Mouse (Mus musculus) embryonic stem cell, embryonic (primary cell): ENCODE data around the gene Cux2.

Experiments used
- CTCF ChIA-PET, 4 experiments: fragments of 300-600 bp in 2 of 4; fragments of 350-600 bp in 2 of 4; sonication (Branson Sonifier 250); formaldehyde crosslinking; loops; one replicate each; lab custom pipeline; 2022; ENCODE audit warnings: inconsistent platforms in 2 of 4; lab: Charles Lee
- POLR2A ChIA-PET, 4 experiments: fragments of 300-600 bp in 2 of 4; fragments of 350-600 bp in 2 of 4; sonication (Branson Sonifier 250); formaldehyde crosslinking; loops; one replicate each; lab custom pipeline; 2022; ENCODE audit warnings: antibody characterized with exemption in 4 of 4, inconsistent platforms in 1 of 4; lab: Charles Lee

Gene Cux2

GRCm38 (mm10) chr5:122011289-122011688, 38.6 kb downstream of the Cux2 start:
- ChIA-PET CTCF (interaction anchor here in 3 of 4 experiments (0.6 to 1.4 kb wide), 12 partner anchors 11 to 1073 kb away, joined by 3 to 7 read pairs (median 4); no protein-coding TSS in a partner anchor), POLR2A (interaction anchor here in 3 of 4 experiments (0.6 to 1.1 kb wide), 12 partner anchors 9 to 614 kb away, joined by 3 to 7 read pairs (median 3); partner anchors contain the start of gene Sh2b3 (in 1 of the 3))

GRCm38 (mm10) chr5:122007946-122008441, 41.9 kb downstream of the Cux2 start:
- ChIA-PET CTCF (interaction anchor here (0.5 to 0.9 kb wide), 5 partner anchors 9 to 1056 kb away, joined by 3 to 4 read pairs (median 3); no protein-coding TSS in a partner anchor), POLR2A (interaction anchor here in 1 of 4 experiments (0.8 kb wide), 1 partner anchor 8 kb away, joined by 4 read pairs; no protein-coding TSS in a partner anchor)

GRCm38 (mm10) chr5:122003460-122003859, 46.4 kb downstream of the Cux2 start:
- POLR2A ChIA-PET = interaction anchor here in 3 of 4 experiments (0.5 to 1.7 kb wide), 14 partner anchors 9 to 154 kb away, joined by 3 to 10 read pairs (median 4); partner anchors contain the start of gene Pheta1 (in 1 of the 3)
- CTCF ChIA-PET = interaction anchor here in 3 of 4 experiments (0.6 to 1.8 kb wide), 9 partner anchors 9 to 141 kb away, joined by 3 to 5 read pairs (median 4); no protein-coding TSS in a partner anchor

- CTCF ChIA-PET = interaction anchor here (0.5 to 1.8 kb wide), 11 partner anchors 18 to 1058 kb away, joined by 3 to 8 read pairs (median 3); no protein-coding TSS in a partner anchor
- POLR2A ChIA-PET = interaction anchor here in 2 of 4 experiments (0.6 to 1.4 kb wide), 6 partner anchors 9 to 475 kb away, joined by 3 to 5 read pairs (median 3); no protein-coding TSS in a partner anchor
These were observed 47.8 kb downstream of the Cux2 start for GRCm38 (mm10) chr5:122002148-122002547.

GRCm38 (mm10) chr5:122001311-122001710, 48.6 kb downstream of the Cux2 start:
- POLR2A ChIA-PET = interaction anchor here in 2 of 4 experiments (0.5 to 1.4 kb wide), 6 partner anchors 12 to 474 kb away, joined by 3 to 4 read pairs (median 3); no protein-coding TSS in a partner anchor
- CTCF ChIA-PET = interaction anchor here in 1 of 4 experiments (0.6 kb wide), 1 partner anchor 50 kb away, joined by 3 read pairs; no protein-coding TSS in a partner anchor

- ChIA-PET POLR2A (interaction anchor here in 1 of 4 experiments (0.7 kb wide), 1 partner anchor 334 kb away, joined by 3 read pairs; no protein-coding TSS in a partner anchor), CTCF (interaction anchor here in 3 of 4 experiments (0.6 to 2.4 kb wide), 12 partner anchors 11 to 63 kb away, joined by 3 to 8 read pairs (median 4); no protein-coding TSS in a partner anchor)
These were observed 49.5 kb downstream of the Cux2 start for GRCm38 (mm10) chr5:122000381-122000780.

- ChIA-PET POLR2A (interaction anchor here in 1 of 4 experiments (1.4 kb wide), 1 partner anchor 40 kb away, joined by 3 read pairs; no protein-coding TSS in a partner anchor), CTCF (interaction anchor here in 3 of 4 experiments (0.5 to 2.4 kb wide), 17 partner anchors 8 to 664 kb away, joined by 3 to 15 read pairs (median 4); no protein-coding TSS in a partner anchor)
These were observed 50.7 kb downstream of the Cux2 start for GRCm38 (mm10) chr5:121998981-121999795.

GRCm38 (mm10) chr5:121998281-121998680, 51.6 kb downstream of the Cux2 start:
- ChIA-PET POLR2A (interaction anchor here in 1 of 4 experiments (1.4 kb wide), 1 partner anchor 41 kb away, joined by 3 read pairs; no protein-coding TSS in a partner anchor), CTCF (interaction anchor here in 3 of 4 experiments (0.6 to 2.4 kb wide), 8 partner anchors 9 to 1425 kb away, joined by 3 to 15 read pairs (median 4); no protein-coding TSS in a partner anchor)

GRCm38 (mm10) chr5:121996701-121997100, 53.2 kb downstream of the Cux2 start:
- POLR2A ChIA-PET = interaction anchor here in 1 of 4 experiments (0.6 to 0.8 kb wide), 2 partner anchors 47 to 166 kb away, joined by 3 read pairs; no protein-coding TSS in a partner anchor
- CTCF ChIA-PET = interaction anchor here in 1 of 4 experiments (0.7 to 1.5 kb wide), 4 partner anchors 15 to 678 kb away, joined by 3 to 4 read pairs (median 3); no protein-coding TSS in a partner anchor

- POLR2A ChIA-PET = interaction anchor here in 3 of 4 experiments (0.6 to 1.5 kb wide), 3 partner anchors 9 to 791 kb away, joined by 4 to 6 read pairs (median 4); partner anchors contain the start of gene Rpl6 (in 1 of the 3)
- CTCF ChIA-PET = interaction anchor here in 3 of 4 experiments (0.6 to 1.5 kb wide), 5 partner anchors 9 to 1187 kb away, joined by 3 to 4 read pairs (median 3); no protein-coding TSS in a partner anchor
These were observed 55.1 kb downstream of the Cux2 start for GRCm38 (mm10) chr5:121994808-121995207.

- ChIA-PET POLR2A (interaction anchor here in 2 of 4 experiments (1.2 to 1.3 kb wide), 2 partner anchors 12 kb away, joined by 5 read pairs; no protein-coding TSS in a partner anchor), CTCF (no interaction called here)
These were observed 58.0 kb downstream of the Cux2 start for GRCm38 (mm10) chr5:121991914-121992313.

GRCm38 (mm10) chr5:121985855-121986254, 64.0 kb downstream of the Cux2 start:
- POLR2A ChIA-PET = no interaction called here
- CTCF ChIA-PET = interaction anchor here in 1 of 4 experiments (0.8 kb wide), 1 partner anchor 94 kb away, joined by 3 read pairs; no protein-coding TSS in a partner anchor

- ChIA-PET CTCF (interaction anchor here in 2 of 4 experiments (1.1 to 1.2 kb wide), 2 partner anchors 15 to 78 kb away, joined by 3 to 4 read pairs; no protein-coding TSS in a partner anchor), POLR2A (interaction anchor here in 2 of 4 experiments (0.6 to 1.5 kb wide), 2 partner anchors 9 to 770 kb away, joined by 4 to 5 read pairs; no protein-coding TSS in a partner anchor)
These were observed 68.2 kb downstream of the Cux2 start for GRCm38 (mm10) chr5:121981650-121982131.

GRCm38 (mm10) chr5:121976331-121976730, 73.6 kb downstream of the Cux2 start:
- CTCF ChIA-PET = interaction anchor here in 3 of 4 experiments (0.5 to 1.2 kb wide), 4 partner anchors 25 to 161 kb away, joined by 3 read pairs; no protein-coding TSS in a partner anchor

GRCm38 (mm10) chr5:121973541-121973940, 76.4 kb downstream of the Cux2 start:
- ChIA-PET CTCF (interaction anchor here in 2 of 4 experiments (0.5 to 0.6 kb wide), 2 partner anchors 12 to 204 kb away, joined by 3 to 6 read pairs; no protein-coding TSS in a partner anchor), POLR2A (interaction anchor here in 1 of 4 experiments (0.5 kb wide), 1 partner anchor 730 kb away, joined by 3 read pairs; no protein-coding TSS in a partner anchor)

More at GRCm38 (mm10) chr5:121976331-121976730, 73.6 kb downstream of the Cux2 start:
- POLR2A ChIA-PET = interaction anchor here in 3 of 4 experiments (0.6 to 0.8 kb wide), 3 partner anchors 10 to 78 kb away, joined by 3 read pairs; no protein-coding TSS in a partner anchor

- ChIA-PET CTCF (interaction anchor here in 1 of 4 experiments (0.6 kb wide), 1 partner anchor 12 kb away, joined by 3 read pairs; no protein-coding TSS in a partner anchor), POLR2A (interaction anchor here in 1 of 4 experiments (1.1 kb wide), 1 partner anchor 12 kb away, joined by 3 read pairs; no protein-coding TSS in a partner anchor)
These were observed 77.2 kb downstream of the Cux2 start for GRCm38 (mm10) chr5:121972680-121973192.
